Mouse (Mus musculus) large intestine, adult 2 months (tissue): ENCODE measurements around the gene Ets1. TPM values are rescaled to one million over a fixed set of nuclear protein-coding genes. Genes with fewer than 3 reads are reported as not detected.

Experiments used
- DNase-seq: peaks from one replicate; pipeline ENCODE4 v3.0.0-alpha.2; 2012; ENCODE audit warnings: low read depth, low spot score
- WGBS: fragments of 180-500 bp; shearing (Covaris S2); methylation state at CpG from one replicate; pipeline ENCODE4 v1.1.7; 2018; 5-methylcytosine and 5-hydroxymethylcytosine counted together
- polyA plus RNA-seq: library from polyadenylated mRNA; depleted of rRNA; stranded (reverse); fragments of >200 nt; gene quantifications from 2 replicates; pipeline ENCODE4 v1.2.3, GENCODE M21; 2012

Ets1 gene
- polyA plus RNA-seq, 1 experiment = 11.7 TPM

- 67% methylated on average over 2 of the region's 2 CpGs for WGBS
- no peak for DNase-seq
These were observed 85.1 kb downstream of the Ets1 start for GRCm38 (mm10) chr9:32721081-32721480.

GRCm38 (mm10) chr9:32722205-32722604, 86.2 kb downstream of the Ets1 start:
- WGBS = 22% methylated on average over 1 of the region's 1 CpGs
- no peak for DNase-seq

GRCm38 (mm10) chr9:32722969-32723368, 86.9 kb downstream of the Ets1 start:
- 82% methylated on average over 3 of the region's 3 CpGs for WGBS
- DNase-seq = no peak

GRCm38 (mm10) chr9:32724131-32724825, 88.3 kb downstream of the Ets1 start:
- no peak for DNase-seq
- WGBS = 64% methylated on average over 7 of the region's 7 CpGs

GRCm38 (mm10) chr9:32725902-32726301, 89.9 kb downstream of the Ets1 start:
- no peak for DNase-seq
- 78% methylated on average over 4 of the region's 4 CpGs for WGBS

GRCm38 (mm10) chr9:32726595-32726994, 90.6 kb downstream of the Ets1 start:
- WGBS = 82% methylated on average over 4 of the region's 4 CpGs
- DNase-seq = no peak

- WGBS = 92% methylated on average over 2 of the region's 2 CpGs
- DNase-seq = no peak
These were observed 91.0 kb downstream of the Ets1 start for GRCm38 (mm10) chr9:32727058-32727457.

- DNase-seq = no peak
- WGBS = 88% methylated on average over 7 of the region's 7 CpGs
These were observed 92.3 kb downstream of the Ets1 start for GRCm38 (mm10) chr9:32728306-32728705.

GRCm38 (mm10) chr9:32728806-32729205, 92.8 kb downstream of the Ets1 start:
- whole genome bisulfite sequencing = 76% methylated on average over 4 of the region's 4 CpGs

GRCm38 (mm10) chr9:32729207-32729606, 93.2 kb downstream of the Ets1 start:
- no peak for DNase-seq
- WGBS = 70% methylated on average over 4 of the region's 4 CpGs

More at GRCm38 (mm10) chr9:32728806-32729205, 92.8 kb downstream of the Ets1 start:
- no peak for DNase-seq

- DNase-seq = no peak
- WGBS = 77% methylated on average over 9 of the region's 9 CpGs
These were observed 94.1 kb downstream of the Ets1 start for GRCm38 (mm10) chr9:32730001-32730655.

GRCm38 (mm10) chr9:32730656-32731590, 94.9 kb downstream of the Ets1 start:
- WGBS = 73% methylated on average over 13 of the region's 13 CpGs
- no peak for DNase-seq

- DNase-seq = no peak
- WGBS = 25% methylated on average over 9 of the region's 9 CpGs
These were observed 95.8 kb downstream of the Ets1 start for GRCm38 (mm10) chr9:32731787-32732186.

GRCm38 (mm10) chr9:32735071-32735470, 99.0 kb downstream of the Ets1 start:
- WGBS = 83% methylated on average over 7 of the region's 7 CpGs
- DNase-seq = no peak

- 75% methylated on average over 9 of the region's 9 CpGs for WGBS
- DNase-seq = no peak
These were observed 100.0 kb downstream of the Ets1 start for GRCm38 (mm10) chr9:32736051-32736450.

GRCm38 (mm10) chr9:32739988-32740387, 104.0 kb downstream of the Ets1 start:
- no peak for DNase-seq

GRCm38 (mm10) chr9:32740751-32741387, 104.8 kb downstream of the Ets1 start:
- DNase-seq = no peak
- WGBS = 78% methylated on average over 12 of the region's 12 CpGs

More at GRCm38 (mm10) chr9:32739988-32740387, 104.0 kb downstream of the Ets1 start:
- WGBS = 92% methylated on average over 4 of the region's 4 CpGs

- 29% methylated on average over 2 of the region's 2 CpGs for WGBS
- DNase-seq = no peak
These were observed 105.7 kb downstream of the Ets1 start for GRCm38 (mm10) chr9:32741681-32742080.

GRCm38 (mm10) chr9:32743157-32743556, 107.1 kb downstream of the Ets1 start:
- WGBS = 35% methylated on average over 8 of the region's 8 CpGs
- no peak for DNase-seq
